Mouse (Mus musculus) thymus, adult 18-20 months (tissue): Measurements from ENCODE around the gene Taf5l.
"Not testable (repeated sequence)": the region's sequence is repeated elsewhere in the genome, so short reads cannot be mapped to it uniquely, and the experiment has no call there.

Experiments used
- DNase-seq, 2 experiments: peaks; one replicate each; pipeline ENCODE4 v3.0.0; 2022; ENCODE audit warnings: mixed read lengths in 2 of 2

Taf5l gene

DNA sequence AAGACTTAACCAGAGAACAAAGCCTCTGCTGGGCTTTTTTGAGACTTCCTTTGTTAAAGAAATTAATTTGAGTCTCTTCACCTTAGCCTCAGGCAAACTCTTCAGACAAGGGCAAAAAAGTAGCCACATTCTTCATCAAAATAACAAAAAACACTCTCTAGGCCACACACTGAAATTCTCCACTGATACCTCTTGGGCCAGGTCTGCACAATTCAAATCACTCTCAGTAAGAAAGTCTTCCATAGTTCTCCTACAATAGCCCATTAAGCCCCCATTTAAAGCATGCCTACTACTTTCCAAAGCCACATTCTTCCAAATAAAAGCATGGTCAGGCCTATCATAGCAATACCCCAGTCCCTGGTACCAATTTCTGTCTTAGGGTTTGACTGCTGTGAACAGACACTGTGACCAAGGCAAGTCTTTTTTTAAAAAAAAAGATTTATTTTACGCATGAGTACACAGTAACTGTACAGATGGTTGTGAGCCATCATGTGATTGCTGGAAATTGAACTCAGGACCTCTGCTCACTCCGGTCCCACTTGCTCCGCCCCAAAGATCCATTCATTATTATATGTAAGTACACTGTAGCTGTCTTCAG is 9.1 kb downstream of the Taf5l start:
- no peak for DNase-seq

DNA sequence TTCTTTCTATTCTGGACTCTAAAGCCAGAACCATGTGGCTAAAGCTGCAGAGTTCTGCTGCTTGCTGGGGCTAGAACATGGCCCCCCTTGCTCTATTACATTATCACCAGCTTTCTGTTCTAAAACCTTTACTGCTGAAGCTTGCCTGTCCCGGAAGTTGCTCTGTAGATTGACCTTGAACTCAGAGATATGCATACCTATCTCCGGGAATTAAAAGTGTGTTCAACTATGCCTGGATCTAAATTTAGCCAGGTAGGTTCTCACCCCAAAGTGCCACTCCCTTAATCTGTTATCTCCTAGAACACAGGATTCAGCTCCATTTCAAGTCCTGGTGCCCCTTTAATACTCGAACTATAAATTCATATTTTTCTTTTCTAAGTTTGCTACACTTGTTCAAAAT is 9.6 kb downstream of the Taf5l start:
- no peak for DNase-seq

DNA sequence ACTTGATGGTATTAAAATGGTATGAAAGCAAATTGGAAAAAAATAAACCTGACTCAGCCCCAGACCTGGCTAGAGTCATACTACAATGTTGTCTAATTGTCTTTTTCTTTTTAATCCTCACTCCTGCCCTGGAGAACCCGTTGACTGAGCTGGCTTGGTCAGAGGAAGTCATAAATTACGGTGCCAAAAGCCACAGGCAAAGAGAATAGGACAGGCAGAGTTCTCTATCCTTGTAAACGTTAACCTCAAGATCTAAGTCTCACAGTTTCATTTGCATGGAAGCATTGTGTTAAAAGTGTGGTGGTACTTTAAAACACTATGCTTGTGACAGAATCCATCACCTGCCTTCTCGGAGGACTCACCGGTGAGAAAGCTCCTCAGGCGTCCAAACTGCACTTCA is 13.4 kb downstream of the Taf5l start:
- DNase-seq = no peak

DNA sequence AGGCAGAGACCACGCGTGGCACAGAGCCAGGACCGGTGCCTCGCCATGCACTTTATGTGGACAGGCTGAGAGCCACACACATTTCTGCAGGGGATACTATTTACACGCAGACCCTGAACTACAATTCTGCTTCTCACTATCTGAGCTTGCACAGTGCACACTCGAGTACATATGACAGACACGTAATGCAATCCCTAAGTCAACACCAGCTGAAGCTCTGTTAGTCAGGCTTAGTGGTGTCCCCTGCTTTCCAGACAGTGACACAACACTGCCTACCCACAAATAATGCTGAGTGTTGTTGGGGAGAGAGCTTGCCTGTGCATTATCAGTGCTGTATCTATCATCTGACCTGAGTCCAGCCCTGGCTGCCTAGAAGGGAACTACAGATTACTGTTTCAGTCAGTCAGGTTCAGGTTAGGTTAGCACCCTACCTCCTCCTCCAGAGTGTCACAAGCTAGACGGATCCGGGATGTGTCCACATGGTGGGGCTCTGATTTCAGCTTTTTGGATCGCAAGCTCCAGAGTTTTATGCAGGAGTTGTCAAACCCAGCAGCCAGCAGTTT is 18.6 kb downstream of the Taf5l start:
- DNase-seq = no peak

DNA sequence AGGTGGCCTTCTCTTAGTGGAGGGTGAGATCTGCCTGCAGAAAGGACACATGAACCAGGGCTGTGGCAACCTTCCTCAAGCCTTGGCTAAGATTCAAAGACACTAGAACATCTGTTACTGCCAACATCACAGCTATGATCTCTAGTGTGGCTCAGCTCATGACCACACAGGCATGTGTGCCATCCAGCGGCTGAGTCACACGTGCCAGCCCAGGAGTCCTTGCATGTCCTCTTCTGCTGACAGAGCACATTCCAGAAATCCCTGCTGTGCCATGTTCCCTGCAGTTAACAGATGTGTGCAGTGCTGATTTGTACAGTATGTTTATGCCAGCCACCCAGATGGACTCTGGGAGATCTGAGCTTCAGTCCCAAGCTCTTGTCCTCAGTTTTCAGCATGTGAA is 21.6 kb downstream of the Taf5l start:
- DNase-seq = no peak

DNA sequence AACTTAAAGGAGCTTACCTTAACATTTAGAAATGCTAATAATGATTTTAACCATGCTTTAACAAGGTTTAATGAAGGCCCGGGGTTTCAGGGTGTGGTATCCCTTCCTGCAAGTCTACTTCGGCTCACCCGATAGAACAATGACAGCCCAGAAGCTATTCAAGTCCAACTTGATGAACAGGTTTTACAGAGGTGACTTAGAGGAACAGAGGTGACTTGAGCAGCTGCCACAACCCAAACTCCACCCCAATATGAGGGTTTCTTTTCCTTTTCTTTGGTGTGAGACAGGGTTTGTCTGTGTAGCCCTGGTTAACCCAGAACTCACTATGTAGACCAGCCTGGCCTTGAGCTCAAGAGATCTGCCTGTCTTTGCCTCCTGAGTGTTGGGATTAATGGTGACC is 27.2 kb downstream of the Taf5l start:
- no peak for DNase-seq

DNA sequence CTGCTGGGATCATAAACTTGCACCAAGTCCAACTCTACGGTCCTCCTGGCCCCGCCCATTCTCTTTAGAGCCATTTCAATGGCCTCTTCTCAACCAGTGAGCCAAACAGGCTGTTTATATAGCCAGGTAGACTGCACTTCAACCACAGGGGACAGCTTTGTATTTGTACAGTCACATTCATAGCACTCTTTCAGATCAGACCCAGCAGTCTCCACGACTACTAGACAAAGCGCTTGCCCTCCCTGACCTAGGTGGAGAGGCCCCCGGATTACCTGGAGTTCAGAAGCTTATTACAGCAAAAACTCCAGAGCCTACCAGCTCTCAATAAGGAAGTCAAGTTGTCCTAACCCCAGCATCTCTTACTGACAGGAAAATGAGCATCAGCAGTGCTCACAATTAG is 27.6 kb downstream of the Taf5l start:
- no peak for DNase-seq

DNA sequence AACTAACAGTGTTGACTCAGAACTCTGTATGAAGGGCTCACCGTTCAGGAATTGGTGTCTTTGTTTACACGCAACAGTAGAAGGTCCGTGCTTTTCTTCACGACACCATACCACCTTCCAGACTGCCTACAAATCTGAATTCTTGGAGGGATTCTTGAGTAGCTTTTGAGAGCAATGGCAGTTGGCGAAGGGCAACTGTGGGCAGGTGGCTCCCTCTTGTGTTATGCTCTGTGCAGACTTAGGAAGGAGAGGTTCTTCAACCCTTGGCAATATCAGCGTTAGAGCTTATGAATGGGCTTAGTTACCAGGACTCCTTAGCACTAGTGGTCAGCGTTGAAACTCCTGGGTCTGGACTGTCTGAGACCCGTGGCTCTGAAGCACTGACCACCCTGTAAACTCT is 28.6 kb downstream of the Taf5l start:
- DNase-seq = no peak

DNA sequence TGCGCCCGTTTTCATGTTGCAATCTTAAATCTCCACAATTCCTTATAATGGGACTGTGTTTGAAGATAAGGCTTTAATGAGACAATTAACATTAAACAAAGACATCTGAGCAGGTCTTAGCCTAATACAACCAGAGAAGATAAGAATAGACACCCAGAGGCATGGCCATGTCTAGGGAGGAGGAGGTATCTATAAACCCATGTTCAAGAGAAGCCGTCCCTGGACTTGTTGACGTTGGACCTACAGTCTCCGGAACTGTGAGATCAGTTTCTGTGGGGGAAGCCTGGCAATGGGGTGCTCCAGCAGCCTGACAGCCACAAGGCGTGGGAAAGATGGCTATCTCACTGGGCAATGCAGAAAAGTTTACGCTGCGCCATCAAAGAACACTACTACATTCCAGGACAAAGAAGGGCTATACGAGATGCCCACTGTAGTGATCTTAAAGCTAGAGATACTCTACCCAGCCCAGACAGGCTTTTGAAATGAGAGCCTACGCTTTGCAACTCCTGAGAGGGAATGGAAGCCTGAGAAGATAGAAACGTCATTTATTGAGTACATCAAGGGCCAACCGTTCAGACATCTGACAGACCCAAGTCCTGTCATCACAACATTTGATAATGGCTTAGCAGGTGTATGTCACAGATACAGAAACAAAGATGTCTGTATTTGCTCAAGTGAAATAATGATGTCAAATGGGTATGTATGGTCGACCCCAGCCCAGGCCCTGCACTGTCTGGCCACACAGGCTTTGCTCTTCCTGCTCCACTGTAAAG is 30.7 kb downstream of the Taf5l start:
- no peak for DNase-seq

DNA sequence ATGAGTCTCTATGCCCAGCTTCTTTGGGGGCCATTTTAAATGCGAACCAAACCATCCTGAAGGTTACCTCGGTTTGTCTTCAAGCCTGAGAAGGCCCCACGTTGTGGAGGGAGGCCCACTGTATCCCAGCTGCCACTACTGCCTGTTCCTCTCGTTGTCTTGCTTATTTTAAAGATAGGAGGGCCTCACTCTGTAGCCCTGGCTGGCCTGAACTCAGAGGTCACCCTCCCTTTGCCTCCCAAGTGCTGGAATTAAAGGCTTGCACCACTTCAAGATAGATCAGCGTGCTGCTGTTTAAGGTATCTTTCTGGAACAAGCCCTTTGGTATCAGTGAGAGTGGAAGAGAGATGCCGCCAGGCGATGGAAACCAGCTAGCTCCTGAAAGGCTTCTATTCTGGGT is 32.1 kb downstream of the Taf5l start:
- DNase-seq = no peak

DNA sequence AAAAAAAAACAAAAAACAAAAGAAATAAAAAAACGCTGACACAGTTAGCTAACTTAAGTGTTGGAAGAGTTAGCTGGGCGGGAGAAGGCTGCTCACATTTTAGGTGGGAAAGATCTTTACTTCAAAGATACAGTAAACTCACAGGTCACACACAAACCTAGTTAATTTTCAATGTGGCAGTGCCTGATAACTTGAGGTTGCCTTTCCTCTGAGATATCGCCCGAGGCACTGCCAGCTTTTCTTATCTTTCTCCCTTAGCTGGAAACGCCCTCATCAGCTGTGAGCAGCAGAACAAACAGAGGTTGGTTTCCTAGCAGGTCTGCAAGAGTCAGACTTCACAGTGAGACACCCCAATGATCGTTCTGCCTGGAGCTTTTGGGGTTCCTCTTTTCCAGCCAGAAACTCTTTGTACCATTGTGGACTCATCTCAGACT is 32.6 kb downstream of the Taf5l start:
- no peak for DNase-seq

DNA sequence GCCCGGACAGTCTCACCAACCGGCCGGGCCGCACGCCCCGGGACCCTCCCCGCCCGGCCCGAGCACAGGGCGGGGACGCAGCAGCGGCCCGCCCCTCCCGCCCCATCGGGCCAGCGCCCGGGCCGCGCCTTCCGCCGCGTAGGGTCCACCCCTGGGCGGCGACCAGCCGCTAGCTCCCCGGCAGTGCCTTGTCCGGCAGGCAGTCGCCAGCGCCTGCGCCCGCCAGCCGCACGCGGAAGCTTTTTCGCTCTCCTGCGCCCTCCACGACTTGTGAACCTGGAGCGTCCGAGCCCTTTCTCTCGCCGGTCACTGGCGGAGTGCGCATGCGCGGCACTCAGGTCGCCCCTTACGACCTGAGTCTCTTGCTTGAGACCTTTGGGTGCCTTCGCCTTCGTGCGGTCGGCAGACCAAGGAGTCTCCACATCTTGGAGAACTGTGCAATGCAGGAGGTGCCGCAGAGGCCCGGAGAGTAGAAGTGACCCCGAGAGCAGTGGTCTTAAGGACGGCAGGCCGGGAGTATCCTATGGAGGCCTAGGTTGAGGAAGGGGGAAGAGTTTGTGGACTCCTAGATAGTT is 38.3 kb downstream of the Taf5l start, which contains the start of gene Abcb10:
Abcb10 (minus strand) TSS at position 297 of the 575 bp plus-strand sequence.
- DNase-seq = peak; percentile 53 to 61

DNA sequence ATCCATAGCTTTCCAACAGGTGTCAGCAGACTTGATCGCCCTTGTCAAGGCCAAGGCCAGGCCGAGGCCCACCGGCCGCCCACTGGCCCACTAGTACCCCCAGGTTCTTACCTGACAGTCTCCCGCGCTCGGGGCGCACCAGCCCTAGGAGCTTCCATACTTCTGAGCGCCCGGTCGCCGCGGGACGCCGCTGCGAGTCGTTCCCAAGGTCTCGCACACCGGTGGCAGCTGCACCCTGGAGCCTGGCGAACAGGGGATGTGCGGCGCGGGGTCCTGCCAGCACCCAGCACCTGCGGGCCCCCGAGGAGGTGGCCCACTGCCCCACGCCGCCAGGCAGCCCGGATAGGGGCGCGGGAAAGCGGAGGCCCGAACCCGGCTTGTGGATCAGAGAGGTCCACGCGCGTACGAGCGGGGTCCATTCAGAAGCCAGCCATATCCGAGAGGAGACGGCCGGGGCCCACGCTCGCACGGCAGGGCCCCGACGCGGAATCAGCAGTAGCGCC is 38.9 kb downstream of the Taf5l start:
- peak in 1 of 2 experiments; percentile 8 for DNase-seq

DNA sequence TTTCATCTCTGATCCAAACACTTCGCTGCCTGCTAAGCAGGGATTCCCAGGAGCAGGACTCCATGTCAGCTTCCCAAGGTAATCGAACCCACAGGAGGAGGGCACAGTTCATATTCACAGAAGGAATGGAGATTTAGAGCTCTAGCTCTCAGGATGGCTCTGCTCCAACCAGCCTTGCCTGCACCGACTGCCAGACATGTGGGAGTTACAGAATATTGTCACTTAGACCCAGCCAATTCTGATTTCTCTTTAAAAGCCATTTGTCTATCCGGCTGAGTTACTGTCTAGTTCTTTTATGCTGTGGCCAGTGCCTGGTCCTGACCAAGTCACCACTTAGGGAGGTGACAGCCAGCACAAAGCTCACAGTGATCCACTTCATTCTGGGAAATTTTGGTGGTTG is 39.5 kb downstream of the Taf5l start:
- no peak for DNase-seq

DNA sequence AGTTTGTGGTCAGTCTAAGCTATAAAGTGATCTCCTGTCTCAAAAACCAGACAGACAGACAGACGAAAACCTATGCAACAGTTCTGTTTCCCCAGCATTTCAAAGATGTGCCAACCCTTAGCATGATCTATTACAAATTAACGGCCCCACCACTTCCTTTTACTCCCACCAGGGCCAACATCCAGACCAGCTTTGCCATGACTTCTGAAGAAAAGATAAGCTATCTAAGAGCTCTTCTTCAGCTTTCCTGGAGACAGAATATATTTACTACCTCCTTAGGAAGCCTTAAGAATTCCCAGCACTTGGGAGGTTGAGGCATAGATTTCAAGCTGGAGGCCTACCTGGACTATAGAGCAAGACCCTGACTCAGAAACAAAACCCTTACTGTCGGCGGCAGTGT is 41.0 kb downstream of the Taf5l start:
- DNase-seq = no peak

DNA sequence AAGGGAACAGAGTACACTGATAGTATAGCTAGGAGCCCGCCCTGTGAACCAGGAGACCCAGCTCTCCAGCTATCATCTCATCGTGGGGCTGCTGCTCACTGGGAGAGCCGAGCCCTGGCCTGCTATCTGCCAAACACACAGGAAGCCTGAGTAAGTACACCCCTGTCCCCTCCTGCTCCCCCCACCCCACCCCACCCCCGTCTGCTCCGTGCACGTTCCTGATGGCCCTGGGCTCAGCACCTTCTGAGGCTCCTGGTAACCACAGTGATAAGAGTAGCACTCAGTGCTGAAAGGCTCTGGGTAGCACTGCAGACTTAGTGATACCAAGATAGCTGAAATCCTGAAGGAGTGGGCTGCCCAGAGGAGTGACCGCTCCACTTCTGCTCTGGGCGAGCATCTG is 42.3 kb downstream of the Taf5l start:
- no peak for DNase-seq

DNA sequence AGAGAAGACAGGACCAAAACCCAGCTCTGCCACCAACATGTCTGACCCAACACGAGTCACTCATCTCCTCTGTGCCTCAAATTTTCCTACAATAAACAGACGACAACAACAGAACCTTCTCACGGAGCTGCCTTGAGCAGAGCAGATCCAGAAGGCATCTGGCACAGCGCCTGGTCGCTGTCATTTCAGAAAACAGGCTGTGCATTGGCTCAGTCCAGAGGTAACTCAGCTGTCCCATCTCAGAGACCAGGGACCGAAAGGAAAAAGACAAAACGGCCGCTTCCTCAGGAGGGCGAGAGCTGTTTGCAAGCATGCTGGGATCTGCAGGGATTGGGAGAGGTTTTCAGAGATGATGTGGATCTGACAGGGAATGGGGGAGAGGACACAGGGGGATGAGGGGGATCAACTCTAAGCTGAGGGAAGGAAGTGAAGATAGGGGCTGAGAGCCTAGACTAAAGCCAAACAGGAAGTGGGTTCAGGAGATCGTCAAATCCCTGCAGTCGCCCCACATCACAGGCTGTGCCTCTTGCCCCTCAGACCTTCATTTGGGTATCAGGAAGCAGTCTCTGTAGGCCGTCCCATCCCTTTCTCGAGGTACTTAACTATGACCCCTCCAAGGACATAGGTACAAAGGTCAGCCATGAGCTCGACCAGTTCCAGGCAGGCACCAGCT is 42.9 kb downstream of the Taf5l start:
- DNase-seq = no peak

DNA sequence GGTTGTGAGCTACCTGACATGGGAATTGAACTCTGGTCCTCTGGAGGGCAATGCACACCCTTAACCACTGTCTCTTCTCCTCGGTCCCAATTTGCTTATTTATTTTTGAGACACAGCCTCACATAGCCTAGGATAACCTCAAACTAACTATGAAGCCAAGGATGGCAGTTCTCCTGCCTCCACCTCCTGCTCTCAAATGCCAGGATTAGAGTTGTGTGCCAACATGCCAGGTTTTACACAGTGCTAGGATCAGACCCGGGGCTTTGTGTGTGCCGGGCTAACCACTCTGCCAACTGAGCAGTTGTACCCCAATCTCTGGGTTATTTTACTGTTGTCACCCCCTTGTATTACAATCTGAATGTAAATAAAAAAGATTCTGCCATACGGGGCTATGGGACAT is 43.7 kb downstream of the Taf5l start:
- DNase-seq = no peak

DNA sequence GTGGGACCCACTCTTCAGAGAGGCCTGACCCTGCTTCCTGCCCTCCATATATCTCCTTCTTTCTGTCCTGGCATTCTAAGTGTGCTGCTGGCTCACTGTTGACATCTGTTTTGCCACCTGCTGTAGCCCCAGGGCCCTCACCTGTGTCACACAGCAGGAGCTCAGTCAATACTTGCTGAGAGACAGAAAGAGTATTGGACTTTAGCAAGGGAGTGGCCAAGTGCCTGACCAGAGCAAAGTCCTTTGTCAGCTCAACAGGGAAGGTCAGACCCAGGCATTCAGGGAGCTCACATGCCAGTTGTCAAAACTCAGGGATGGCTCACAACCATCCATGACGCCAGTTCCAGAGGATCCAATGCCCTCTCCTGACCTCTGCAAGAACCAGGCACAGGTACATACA is 47.7 kb downstream of the Taf5l start:
- DNase-seq = no peak

DNA sequence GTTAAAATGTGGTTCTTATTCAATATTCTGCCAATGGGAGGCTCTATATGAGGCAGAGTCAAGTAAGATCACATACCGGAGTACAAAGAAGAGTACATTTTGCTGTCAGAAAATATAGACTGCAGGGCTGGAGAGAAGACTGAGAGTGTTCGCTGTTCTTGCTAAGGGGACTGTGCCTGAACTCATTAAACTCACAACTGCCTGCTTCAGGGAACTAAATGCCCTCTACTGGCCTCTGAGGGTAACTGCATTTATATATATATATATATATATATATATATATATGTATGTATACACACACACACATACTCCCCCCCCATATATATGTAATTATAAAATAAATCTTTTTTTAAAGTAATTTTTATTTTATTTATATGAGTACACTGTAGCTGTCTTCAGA is 54.3 kb downstream of the Taf5l start:
- DNase-seq = no peak

DNA sequence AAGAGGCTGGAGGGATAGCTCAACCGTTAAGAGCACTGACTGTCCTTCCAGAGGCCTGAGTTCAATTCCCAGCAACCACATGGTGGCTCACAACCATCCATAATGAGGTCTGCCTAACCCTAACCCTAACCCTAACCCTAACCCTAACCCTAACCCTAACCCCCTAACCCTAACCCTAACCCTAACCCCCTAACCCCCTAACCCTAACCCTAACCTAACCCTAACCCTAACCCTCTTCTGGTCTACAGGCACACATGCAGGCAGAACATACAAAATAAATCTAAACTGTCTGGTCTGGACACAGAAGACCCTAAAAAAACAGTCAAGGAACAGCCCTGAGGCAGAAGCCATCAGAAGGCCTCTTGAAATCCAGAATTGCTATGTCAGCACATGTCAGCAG is 59.8 kb downstream of the Taf5l start:
- no peak for DNase-seq

DNA sequence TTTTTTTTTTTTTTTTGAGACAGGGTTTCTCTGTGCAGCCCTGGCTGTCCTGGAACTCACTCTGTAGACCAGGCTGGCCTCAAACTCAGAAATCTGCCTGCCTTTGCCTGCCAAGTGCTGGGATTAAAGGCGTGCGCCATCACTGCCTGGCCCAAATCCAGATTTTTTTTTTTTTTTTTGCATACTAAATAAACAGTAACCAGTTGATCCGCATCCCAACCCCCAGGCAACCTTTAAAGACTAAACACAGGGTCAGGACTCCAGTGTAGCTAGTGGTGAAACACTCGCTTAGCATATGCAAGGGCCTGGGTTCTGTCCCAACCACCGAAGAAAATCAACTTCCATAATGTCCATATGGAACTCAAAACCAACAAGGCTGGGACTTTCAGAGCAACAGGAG is 60.6 kb downstream of the Taf5l start:
- not testable (repeated sequence) for DNase-seq

DNA sequence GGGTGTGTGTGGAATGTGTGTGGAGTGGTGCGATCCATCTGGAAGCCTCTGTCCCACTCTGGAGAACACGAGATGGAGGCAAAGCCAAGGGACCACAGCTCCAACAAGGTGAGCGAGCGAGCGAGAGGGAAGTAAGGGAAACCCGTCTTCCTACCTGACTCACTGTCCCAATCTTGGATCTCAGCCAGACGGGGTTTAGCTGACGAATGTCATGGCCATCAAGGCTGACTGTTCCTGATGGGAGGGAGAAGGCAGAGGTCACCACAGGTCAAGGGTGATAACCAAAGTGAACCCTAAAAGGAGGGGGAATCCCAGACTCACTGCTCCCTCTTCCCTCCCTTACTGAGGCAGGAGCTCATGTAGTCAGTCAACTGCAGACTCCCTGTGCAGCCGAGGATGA is 61.1 kb downstream of the Taf5l start:
- DNase-seq = no peak
